In the genomic region with DNA sequence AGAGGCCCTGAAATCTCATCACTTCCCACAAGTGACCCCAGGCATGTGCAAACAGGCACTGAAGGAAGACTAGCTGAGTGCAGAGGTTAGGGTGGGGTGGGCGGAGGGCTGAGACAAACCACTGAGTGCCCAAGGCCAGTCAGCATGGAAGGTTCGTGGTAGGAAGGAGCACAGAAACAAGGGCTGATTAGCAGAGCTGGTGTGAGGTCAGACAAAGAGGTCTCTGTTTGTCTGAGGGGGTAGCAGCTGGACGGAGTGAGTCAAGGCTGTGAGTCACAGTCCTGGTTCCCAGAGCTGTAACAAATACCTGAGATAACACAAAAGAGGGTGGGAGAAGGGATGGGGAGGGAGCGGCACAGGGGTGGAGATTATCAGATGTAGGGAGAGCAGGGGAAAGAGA, we compare ENCODE assay signal across 15 mouse cellular contexts. TPM values are rescaled to one million over a fixed set of nuclear protein-coding genes. Genes with fewer than 3 reads are reported as not detected.
DNase-seq lines count a peak whose midpoint lies in the region; TF ChIP-seq lines count a peak whose summit lies in the region.
"Had no signal": no experiment of that assay in that cellular context is flagged by ENCODE, and none has a peak within 500 bp of the region (broad histone marks: within the 10 kb centered on the region; RNA-seq: fewer than 3 reads in every experiment).

No protein-coding gene starts in this region.

- H3K36me3 ChIP-seq in myocyte (ENCODE audit: control insufficient read depth, insufficient read depth): no peaks in the 10 kb centered on the region

- H3ac ChIP-seq in myocyte (ENCODE audit: control insufficient read depth, insufficient read length): no peak overlapping the region

- peak; percentile 35 for DNase-seq in embryo, embryonic 10 days (ENCODE audit: low spot score)
- DNase-seq in embryo, embryonic 9.5 days (ENCODE audit: extremely low spot score): no peak
- peak; percentile 13 for DNase-seq in layer of hippocampus, adult 9-11 months
- DNase-seq in layer of hippocampus, postnatal 25 days (ENCODE audit: extremely low spot score in 1 of 2, low spot score in 1 of 2): no peak
- peak; percentile 73 for DNase-seq in NIH3T3 (ENCODE audit: low read depth)
- no peak for DNase-seq in gastrocnemius, adult 18-20 months (ENCODE audit: low spot score)
- no peak for DNase-seq in ovary, adult 18-20 months (ENCODE audit: low spot score)
- DNase-seq: cerebellum, postnatal 36 days; gastrocnemius, postnatal 10 days; midbrain, embryonic 14.5 days; thymus, postnatal 36 days had no signal

- H3K27me3 ChIP-seq in myocyte (ENCODE audit: control insufficient read depth, insufficient read depth, insufficient read length): no peaks in the 10 kb centered on the region

- no peaks in the 10 kb centered on the region for H3K79me2 ChIP-seq in myocyte (ENCODE audit: control insufficient read depth, insufficient read depth)

- peak overlapping the region; percentile 50 for H3K4me2 ChIP-seq in myocyte (ENCODE audit: low read depth)

- no peak overlapping the region for H3K4me3 ChIP-seq in myocyte
- H3K4me3 ChIP-seq: erythroblast, embryonic 14.5 days had no signal

- TF ChIP-seq POLR2A in myocyte (IDR thresholded peaks at IDR 0.05; ENCODE audit: insufficient read length, low read depth): no peak

TF ChIP-seq in myocyte, 11 proteins besides CTCF, POLR2A, EP300 and RAD21:
- TF ChIP-seq TCF3 (IDR thresholded peaks at IDR 0.05; ENCODE audit: insufficient read length, low read depth) (no peak), MAX (IDR thresholded peaks at IDR 0.05; ENCODE audit: low read depth) (no peak), CEBPB (IDR thresholded peaks at IDR 0.05; ENCODE audit: insufficient read depth, poor library complexity, severe bottlenecking) (0 out of 2 replicates have a peak, but pooled peaks have one; percentile 23), POLR2AphosphoS2 (IDR thresholded peaks at IDR 0.05; ENCODE audit: insufficient read length, low read depth) (no peak), E2F4 (IDR thresholded peaks at IDR 0.05; ENCODE audit: insufficient read depth) (no peak), USF1 (IDR thresholded peaks at IDR 0.05; ENCODE audit: low read depth) (no peak), REST (IDR thresholded peaks at IDR 0.05; ENCODE audit: insufficient read depth, insufficient read length) (no peak), MYOG (IDR thresholded peaks at IDR 0.05; ENCODE audit: control insufficient read depth in 1 of 3, insufficient read depth in 1 of 3, insufficient read length in 2 of 3, low read depth in 2 of 3) (peak; percentile 63 to 92 (median 80)), SRF (IDR thresholded peaks at IDR 0.05; ENCODE audit: control insufficient read depth, insufficient read length, low read depth) (no peak), MYOD1 (IDR thresholded peaks at IDR 0.05; ENCODE audit: control insufficient read depth in 1 of 3, insufficient read length in 2 of 3, low read depth in 2 of 3) (peak in 2 of 3 experiments; percentile 85 to 91), TCF12 (IDR thresholded peaks at IDR 0.05; ENCODE audit: insufficient read depth, poor library complexity, severe bottlenecking) (peak; percentile 80)

RNA-seq across cellular contexts. Expression of gene Ppp1r36, which starts 41.7 kb away (rescaled TPM):
- total RNA-seq in layer of hippocampus, postnatal 25 days (2021): 1 to 10 TPM in 1 of 2 experiments, under 1 TPM in 1; 0.92 to 1.5 TPM
- not detected for polyA plus RNA-seq in myocyte (2012; fragmentation: generic; extraction: Trizol)
- under 1 TPM in 1 of 2 experiments, not detected in 1; 0.19 TPM for total RNA-seq in gastrocnemius, adult 18-20 months (2021)
- total RNA-seq: neutrophil, adult 5-6 weeks had no signal
- polyA plus RNA-seq: erythroblast, embryonic 14.5 days; small intestine, adult 2 months had no signal

RNA-seq across cellular contexts. Expression of gene Hspa2, which starts 55.1 kb away (rescaled TPM):
- total RNA-seq in layer of hippocampus, postnatal 25 days (2021): 100 to 1,000 TPM; 106 to 116 TPM
- polyA plus RNA-seq in myocyte (2012; fragmentation: generic; extraction: Trizol): 13.4 TPM
- total RNA-seq in gastrocnemius, adult 18-20 months (2021): 1 to 10 TPM; 7.1 to 9.7 TPM

Comparison
In these comparisons a context has a peak if more than half of its experiments do, and no peak if none do; other contexts are left out.
1. DNase-seq: peak in embryo, embryonic 10 days (single experiment), layer of hippocampus, adult 9-11 months (single experiment) and NIH3T3 (single experiment); none in embryo, embryonic 9.5 days (single experiment), layer of hippocampus, postnatal 25 days (0 of 2), gastrocnemius, adult 18-20 months (single experiment) and ovary, adult 18-20 months (single experiment).
2. RNA of gene Hspa2, which starts 55.1 kb away (total RNA-seq): 106 to 116 TPM in layer of hippocampus, postnatal 25 days; 7.1 to 9.7 TPM in gastrocnemius, adult 18-20 months; every median in the first group is over 10 times any median in the second.